Mouse (Mus musculus) cerebellum, adult 2 months (tissue): ENCODE measurements around the gene Cep128. TPM values are rescaled to one million over a fixed set of nuclear protein-coding genes. Genes with fewer than 3 reads are reported as not detected.

ENCODE experiments used
- DNase-seq, 2 experiments: peaks; one replicate each; pipeline ENCODE4 v3.0.0; 2021
- H3K27ac ChIP-seq: fragments of 200-500 bp; 2 replicates; pipeline ENCODE4 v1.5.1; 2012; ENCODE audit warnings: low read length, control low read depth, inconsistent platforms; ENCODE audit not compliant: insufficient read depth
- H3K27me3 ChIP-seq: fragments of 200-500 bp; 2 replicates; pipeline ENCODE4 v1.6.1; 2012; ENCODE audit warnings: inconsistent platforms, mild to moderate bottlenecking, low read length, moderate library complexity; ENCODE audit not compliant: control insufficient read depth, insufficient read depth
- H3K4me1 ChIP-seq: fragments of 200-500 bp; 2 replicates; pipeline ENCODE4 v1.6.1; 2011; ENCODE audit warnings: low read length; ENCODE audit not compliant: control insufficient read depth, insufficient read depth
- H3K4me3 ChIP-seq: fragments of 200-500 bp; replicated peaks from 2 replicates; pipeline ENCODE3; 2011; ENCODE audit warnings: mild to moderate bottlenecking, low read depth, low read length, control low read depth; ENCODE audit not compliant: insufficient read depth
- CTCF ChIP-seq: fragments of 200-500 bp; IDR thresholded peaks from 2 replicates; pipeline ENCODE4 v1.5.1; 2011; ENCODE audit warnings: low read depth, mild to moderate bottlenecking, control low read depth, low read length, moderate library complexity, borderline replicate concordance; ENCODE audit not compliant: insufficient read depth
- POLR2A ChIP-seq: fragments of 200-500 bp; IDR thresholded peaks from 2 replicates; pipeline ENCODE4 v1.6.1; 2011; ENCODE audit warnings: low read length, control low read depth, borderline replicate concordance; ENCODE audit not compliant: insufficient read depth
- WGBS: fragments of 180-500 bp; shearing (Covaris S2); methylation state at CpG from one replicate; pipeline ENCODE4 v1.1.7; 2018; 5-methylcytosine and 5-hydroxymethylcytosine counted together
- polyA plus RNA-seq: library from polyadenylated mRNA; depleted of rRNA; stranded (reverse); fragments of >200 nt; gene quantifications from 2 replicates; pipeline ENCODE4 v1.2.3, GENCODE M21; 2012

The Cep128 gene
- polyA plus RNA-seq, 1 experiment, result 2.5 TPM

DNA sequence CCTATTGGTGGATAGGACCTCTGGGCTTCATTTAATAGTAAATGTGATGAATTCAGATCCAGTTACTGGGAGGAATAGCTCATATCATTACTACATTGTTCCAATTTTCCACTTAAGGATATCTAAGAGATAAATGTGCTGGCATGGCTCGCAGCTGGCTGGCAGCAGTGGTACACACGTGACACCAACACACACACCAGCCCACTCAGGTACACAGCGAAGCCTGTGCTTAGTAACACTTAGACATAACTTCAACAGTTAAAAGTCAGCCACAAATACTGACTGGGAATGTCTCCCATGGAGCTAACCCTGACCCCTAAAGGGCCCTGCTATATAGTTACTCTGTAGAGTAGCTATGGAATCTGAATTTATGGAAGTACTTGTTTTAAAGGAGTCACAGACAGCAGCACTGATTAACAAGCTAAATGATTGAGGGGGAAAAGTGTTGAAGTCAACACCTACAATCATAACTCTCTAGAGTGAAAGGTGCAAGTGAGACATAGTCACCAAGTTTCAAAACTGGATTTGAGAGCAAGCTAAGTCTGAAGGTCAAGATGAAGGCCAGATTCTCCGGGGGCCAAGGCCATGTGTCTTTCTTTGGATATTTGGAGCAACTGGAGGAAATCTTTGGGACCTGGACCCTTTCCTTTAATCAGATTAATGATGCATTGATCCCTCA, 320.7 kb downstream of the Cep128 start:
- DNase-seq, result no peak
- Histone ChIP-seq H3K4me1 (0 out of 2 replicates have a peak, but pooled peaks cover 3% of the 10 kb centered on the region), H3K4me3 (no peak overlapping the region), H3K27ac (no peak overlapping the region), H3K27me3 (no peaks in the 10 kb centered on the region)
- WGBS, result 95% methylated on average over 4 of the region's 4 CpGs
- TF ChIP-seq POLR2A (no peak), CTCF (no peak)

DNA sequence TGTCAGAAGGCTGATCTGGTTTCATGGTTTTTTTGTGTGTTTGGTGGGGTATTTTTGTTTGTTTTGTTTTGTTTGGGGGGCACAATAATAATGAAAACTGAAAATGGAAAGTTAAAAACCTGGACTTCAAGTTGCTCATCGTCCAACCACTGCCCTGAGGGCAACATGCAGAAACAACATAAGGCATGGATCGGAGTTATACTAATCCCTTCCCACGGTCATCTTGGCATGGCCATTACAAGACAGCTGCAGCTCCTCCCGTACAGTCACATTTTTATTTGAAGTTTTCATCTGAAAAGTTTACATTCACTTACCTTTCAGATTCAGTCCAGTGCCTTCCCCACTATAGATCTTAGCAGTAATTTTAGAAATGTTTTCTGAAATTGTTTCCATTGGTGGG, 321.5 kb downstream of the Cep128 start:
- 55% methylated on average over 4 of the region's 4 CpGs for WGBS
- Histone ChIP-seq H3K4me1 (0 out of 2 replicates have a peak, but pooled peaks cover 3% of the 10 kb centered on the region), H3K27me3 (no peaks in the 10 kb centered on the region), H3K27ac (no peak overlapping the region), H3K4me3 (no peak overlapping the region)
- DNase-seq, result no peak
- TF ChIP-seq CTCF, result no peak
- no peak for TF ChIP-seq POLR2A

- 80% methylated on average over 12 of the region's 12 CpGs for WGBS
- DNase-seq, result no peak
- Histone ChIP-seq H3K4me3 (no peak overlapping the region), H3K27me3 (no peaks in the 10 kb centered on the region), H3K27ac (no peak overlapping the region), H3K4me1 (peaks cover 10% of the 10 kb centered on the region)
- TF ChIP-seq POLR2A, result no peak
- TF ChIP-seq CTCF, result no peak
Measured at GRCm38 (mm10) chr12:91059704-91060318, 324.4 kb downstream of the Cep128 start.

DNA sequence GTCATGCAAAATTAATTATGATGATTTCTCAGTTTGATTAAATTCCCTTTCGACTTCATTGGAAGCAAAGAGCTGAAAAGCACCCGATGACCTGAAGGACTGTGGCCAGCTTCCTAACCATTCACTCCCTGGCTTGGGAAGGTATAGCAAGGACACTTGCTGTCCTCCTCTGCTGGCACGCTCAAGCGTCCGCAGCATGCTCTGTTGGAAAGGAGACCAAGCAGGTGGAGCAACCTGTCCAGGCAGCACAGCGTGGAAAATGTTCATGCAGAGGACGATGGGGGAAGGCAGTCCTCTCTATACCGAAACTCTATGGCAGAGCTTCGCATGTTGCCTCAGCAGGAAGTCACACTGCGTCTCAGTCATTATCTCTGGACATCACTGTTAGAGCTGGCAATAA, 327.3 kb downstream of the Cep128 start:
- peak; percentile 82 to 91 for DNase-seq
- Histone ChIP-seq H3K27ac (peak overlapping the region; percentile 40), H3K4me1 (peaks cover 16% of the 10 kb centered on the region), H3K27me3 (no peaks in the 10 kb centered on the region), H3K4me3 (no peak overlapping the region)
- WGBS, result 10% methylated on average over 10 of the region's 10 CpGs
- TF ChIP-seq POLR2A (0 out of 2 replicates have a peak, but pooled peaks have one; percentile 11), CTCF (no peak)

DNA sequence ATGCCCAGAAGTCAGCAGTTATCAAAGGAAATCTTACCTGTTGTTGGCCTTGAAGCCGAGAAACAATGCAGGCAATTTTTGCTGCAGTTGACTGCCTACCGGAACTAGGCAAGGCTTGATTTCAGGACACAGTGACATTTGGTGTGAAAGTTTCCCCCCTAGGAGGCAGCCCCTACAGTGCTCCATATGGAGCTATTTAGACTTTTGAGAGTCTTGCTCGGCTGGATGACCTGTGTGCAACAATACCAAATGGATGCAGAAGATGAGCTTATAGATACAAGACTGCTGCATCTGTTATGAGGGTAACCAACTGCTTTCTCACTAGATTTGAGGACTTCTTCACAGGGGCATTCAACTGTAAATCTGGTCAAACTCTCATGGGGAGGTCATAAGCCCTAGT, 331.9 kb downstream of the Cep128 start:
- H3K4me3 ChIP-seq, result no peak overlapping the region
- TF ChIP-seq CTCF (no peak), POLR2A (no peak)
- peaks cover 25% of the 10 kb centered on the region for H3K4me1 ChIP-seq
- H3K27ac ChIP-seq, result peak overlapping the region; percentile 93
- 13% methylated on average over 3 of the region's 3 CpGs for WGBS
- peak; percentile 61 to 74 for DNase-seq
- H3K27me3 ChIP-seq, result no peaks in the 10 kb centered on the region

GRCm38 (mm10) chr12:91050593-91051325, 333.4 kb downstream of the Cep128 start:
- peaks cover 19% of the 10 kb centered on the region; the same call in 1 of the 2 replicates for H3K4me1 ChIP-seq
- 5% methylated on average over 9 of the region's 9 CpGs for WGBS
- peak; percentile 86 to 98 for DNase-seq
- peak overlapping the region; percentile 91 for H3K27ac ChIP-seq
- no peak overlapping the region for H3K4me3 ChIP-seq
- H3K27me3 ChIP-seq, result no peaks in the 10 kb centered on the region
- TF ChIP-seq CTCF, result no peak
- peak; percentile 25; the same call in 1 of the 2 replicates for TF ChIP-seq POLR2A

DNA sequence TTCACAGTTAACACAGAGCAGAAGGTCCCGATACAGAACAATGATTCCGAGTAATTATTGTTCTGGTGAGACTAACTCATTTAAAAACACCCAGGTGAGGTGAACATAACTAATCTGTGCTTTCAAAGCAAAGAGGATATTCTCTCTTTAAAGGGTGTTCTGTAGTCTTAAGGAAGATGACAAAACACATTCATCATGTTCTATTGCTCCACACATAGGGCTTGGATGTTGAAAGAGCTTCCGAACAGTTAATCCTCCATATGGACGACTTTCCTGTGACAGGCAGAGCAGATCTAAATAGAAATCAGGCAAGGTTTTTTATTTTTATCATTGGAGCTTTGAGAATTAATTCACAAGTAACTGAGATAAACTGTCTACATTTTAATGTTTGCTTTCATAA, 342.8 kb downstream of the Cep128 start:
- no peak for TF ChIP-seq CTCF
- no peak for TF ChIP-seq POLR2A
- H3K4me1 ChIP-seq, result no peaks in the 10 kb centered on the region; the same call in 1 of the 2 replicates
- no peaks in the 10 kb centered on the region for H3K27me3 ChIP-seq
- no peak overlapping the region for H3K27ac ChIP-seq
- WGBS, result 67% methylated on average over 4 of the region's 4 CpGs
- no peak for DNase-seq
- H3K4me3 ChIP-seq, result no peak overlapping the region
